Mouse (Mus musculus) limb, embryonic 15.5 days (tissue): ENCODE measurements at regions not wholly inside any gene's neighbourhood (a gene's known extent, or its start where the extent isn't known, plus 50 kb on each side); places are given as distances from the start of the nearest gene placed in this dataset.

Source experiments
- ATAC-seq: fragments of 200-750 bp; cut with Nextera tagmentation; 2 replicates; pipeline ENCODE4 v1.8.0; 2017; ENCODE audit warnings: low read depth, moderate TSS enrichment; ENCODE audit not compliant: insufficient number of reproducible peaks, low FRiP score, low TSS enrichment
- H3K27ac ChIP-seq: fragments of 300-500 bp; sonication (generic); 2 replicates; pipeline ENCODE4 v1.5.1; 2015; ENCODE audit warnings: moderate library complexity, mild to moderate bottlenecking, inconsistent platforms
- H3K27me3 ChIP-seq: fragments of 300-500 bp; sonication (generic); 2 replicates; pipeline ENCODE4 v1.6.1; 2015; ENCODE audit warnings: inconsistent platforms
- H3K36me3 ChIP-seq: fragments of 300-500 bp; sonication (generic); 2 replicates; pipeline ENCODE4 v1.6.1; 2015; ENCODE audit warnings: inconsistent platforms
- H3K4me1 ChIP-seq: fragments of 300-500 bp; sonication (generic); 2 replicates; pipeline ENCODE4 v1.6.1; 2015; ENCODE audit warnings: inconsistent platforms
- H3K4me2 ChIP-seq: fragments of 300-500 bp; sonication (generic); 2 replicates; pipeline ENCODE4 v1.6.1; 2015; ENCODE audit warnings: mild to moderate bottlenecking, inconsistent platforms
- H3K4me3 ChIP-seq: fragments of 300-500 bp; sonication (generic); 2 replicates; pipeline ENCODE4 v1.5.1; 2015; ENCODE audit warnings: mild to moderate bottlenecking, inconsistent platforms
- H3K9ac ChIP-seq: fragments of 300-500 bp; sonication (generic); 2 replicates; pipeline ENCODE4 v1.6.1; 2015; ENCODE audit warnings: inconsistent platforms
- H3K9me3 ChIP-seq: fragments of 300-500 bp; sonication (generic); 2 replicates; pipeline ENCODE4 v1.6.1; 2016; ENCODE audit warnings: inconsistent platforms
- WGBS: fragments of 180-500 bp; shearing (Covaris S2); methylation state at CpG from one replicate; pipeline ENCODE4 v1.1.7; 2015; 5-methylcytosine and 5-hydroxymethylcytosine counted together

DNA sequence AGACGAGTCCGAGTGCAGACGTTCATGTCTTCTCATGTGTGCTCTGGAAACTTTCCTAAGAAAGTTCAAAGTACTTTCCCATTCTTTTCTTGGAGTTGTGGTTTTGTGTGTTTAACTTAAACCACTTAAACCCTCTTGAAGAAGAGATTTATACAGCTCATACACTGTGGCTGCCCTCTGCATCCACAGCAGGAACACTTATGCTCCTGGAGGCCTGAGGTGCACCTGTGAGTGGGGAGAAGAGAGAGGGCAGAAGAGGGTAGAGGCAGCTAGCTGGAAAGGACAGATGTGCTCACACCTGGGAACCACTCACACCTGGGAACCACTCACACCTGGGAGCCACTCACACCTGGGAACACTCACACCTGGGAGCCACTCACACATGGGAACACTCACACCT, 408.0 kb downstream of the Ajap1 start:
- no peaks in the 10 kb centered on the region for H3K9me3 ChIP-seq
- no peak overlapping the region for H3K4me3 ChIP-seq
- no peak overlapping the region for H3K27ac ChIP-seq
- WGBS: 71% methylated on average over 3 of the region's 3 CpGs
- H3K9ac ChIP-seq: no peak overlapping the region
- H3K27me3 ChIP-seq: no peaks in the 10 kb centered on the region
- no peak overlapping the region for H3K4me2 ChIP-seq
- 0 out of 2 replicates have a peak, but pooled peaks cover 2% of the 10 kb centered on the region for H3K4me1 ChIP-seq
- no peak for ATAC-seq
- no peaks in the 10 kb centered on the region for H3K36me3 ChIP-seq

DNA sequence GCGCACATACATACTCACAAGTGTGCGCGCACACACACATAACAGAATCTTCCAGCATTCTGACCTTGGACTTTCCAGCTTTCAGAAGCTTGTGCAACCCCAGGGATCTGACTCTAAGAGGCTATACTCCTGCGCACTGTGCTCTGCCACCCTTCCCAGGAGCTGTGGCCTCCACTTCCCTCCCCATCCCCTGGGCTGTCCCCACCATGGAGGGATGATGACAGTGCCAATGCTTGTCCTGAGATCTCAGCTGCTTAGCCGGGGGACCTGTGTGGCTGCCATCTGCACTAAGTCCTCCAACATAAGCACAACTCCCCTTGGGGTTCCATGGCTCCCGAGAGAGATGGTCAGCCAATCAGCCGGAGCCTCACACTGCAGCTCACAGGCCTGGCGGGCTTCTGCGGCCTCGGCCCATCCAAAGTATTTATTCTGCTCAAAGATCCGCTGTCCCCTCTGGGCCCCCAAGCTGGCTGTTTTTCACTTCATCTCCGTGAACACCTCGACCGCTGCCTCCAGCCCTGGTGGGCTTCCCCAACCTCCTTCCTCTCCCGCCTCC, 412.3 kb downstream of the Ajap1 start:
- H3K4me2 ChIP-seq: no peak overlapping the region
- no peak overlapping the region for H3K4me3 ChIP-seq
- H3K4me1 ChIP-seq: peaks cover 6% of the 10 kb centered on the region; the same call in 1 of the 2 replicates
- no peaks in the 10 kb centered on the region for H3K36me3 ChIP-seq
- H3K9me3 ChIP-seq: no peaks in the 10 kb centered on the region
- H3K27me3 ChIP-seq: no peaks in the 10 kb centered on the region
- ATAC-seq: no peak
- H3K9ac ChIP-seq: no peak overlapping the region
- H3K27ac ChIP-seq: no peak overlapping the region
- 60% methylated on average over 15 of the region's 15 CpGs for WGBS

DNA sequence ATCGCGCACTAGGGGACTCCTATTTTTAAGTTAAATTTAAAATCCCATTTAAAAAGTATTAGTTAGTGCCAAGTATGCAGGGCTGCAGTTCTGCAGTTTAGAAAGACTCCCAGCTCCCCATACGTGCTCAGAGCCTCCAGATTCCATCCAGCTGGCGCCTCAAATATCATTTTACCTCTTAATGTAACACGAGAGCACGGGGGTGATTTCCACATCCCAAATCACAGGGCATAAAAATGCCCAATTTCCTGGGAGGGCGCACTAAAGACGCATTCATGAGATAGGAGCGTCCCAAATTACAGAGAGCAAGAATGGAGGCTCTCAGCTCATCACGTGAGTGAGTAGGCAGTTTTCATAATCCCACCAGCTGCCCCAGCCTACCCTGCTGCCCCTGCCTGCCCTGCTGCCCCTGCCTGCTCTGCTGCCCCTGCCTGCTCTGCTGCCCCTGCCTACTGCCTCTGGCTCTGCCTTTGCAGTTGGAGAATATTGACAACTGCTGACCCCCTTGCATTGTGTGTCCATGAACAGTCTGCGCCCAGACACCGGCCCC, 414.1 kb downstream of the Ajap1 start:
- ATAC-seq: no peak
- 48% methylated on average over 12 of the region's 12 CpGs for WGBS

DNA sequence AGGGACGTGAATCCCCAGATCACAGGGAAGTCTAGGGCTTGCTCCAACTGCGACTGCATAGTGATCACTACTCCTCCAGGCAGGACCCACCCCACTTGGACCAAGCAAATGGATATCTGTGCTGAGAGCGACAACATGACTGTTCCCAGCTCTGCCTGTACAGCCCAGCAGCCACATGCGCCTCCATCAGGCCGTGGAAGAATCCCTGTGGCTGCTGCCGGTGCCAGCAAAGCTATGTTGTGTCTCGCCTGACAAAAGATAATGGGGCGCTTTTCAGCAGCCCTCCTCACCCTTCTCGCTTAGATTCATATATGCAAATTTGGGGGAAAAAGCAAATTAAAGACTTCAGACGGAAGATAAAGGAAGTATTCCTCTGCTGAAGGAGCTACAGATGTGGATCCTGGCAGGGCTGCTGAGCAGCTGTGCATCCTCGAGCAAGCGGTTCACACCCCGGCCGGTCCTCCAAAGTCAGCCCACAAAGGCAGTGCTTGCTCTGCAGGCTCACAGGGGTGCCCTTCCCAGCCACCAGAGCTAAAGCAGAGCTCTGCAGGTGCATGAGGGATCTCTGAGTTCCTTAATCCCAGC, 418.5 kb downstream of the Ajap1 start:
- Histone ChIP-seq H3K4me1 (peaks cover 6% of the 10 kb centered on the region; the same call in 1 of the 2 replicates), H3K36me3 (no peaks in the 10 kb centered on the region), H3K27ac (no peak overlapping the region), H3K27me3 (no peaks in the 10 kb centered on the region), H3K9me3 (no peaks in the 10 kb centered on the region), H3K4me2 (no peak overlapping the region), H3K4me3 (no peak overlapping the region), H3K9ac (no peak overlapping the region)
- WGBS: 68% methylated on average over 14 of the region's 14 CpGs
- no peak for ATAC-seq

More for the DNA sequence above, 414.1 kb downstream of the Ajap1 start:
- Histone ChIP-seq H3K27ac (no peak overlapping the region), H3K36me3 (no peaks in the 10 kb centered on the region), H3K4me3 (no peak overlapping the region), H3K9me3 (no peaks in the 10 kb centered on the region), H3K9ac (no peak overlapping the region), H3K4me2 (no peak overlapping the region), H3K4me1 (peaks cover 6% of the 10 kb centered on the region; the same call in 1 of the 2 replicates), H3K27me3 (no peaks in the 10 kb centered on the region)

DNA sequence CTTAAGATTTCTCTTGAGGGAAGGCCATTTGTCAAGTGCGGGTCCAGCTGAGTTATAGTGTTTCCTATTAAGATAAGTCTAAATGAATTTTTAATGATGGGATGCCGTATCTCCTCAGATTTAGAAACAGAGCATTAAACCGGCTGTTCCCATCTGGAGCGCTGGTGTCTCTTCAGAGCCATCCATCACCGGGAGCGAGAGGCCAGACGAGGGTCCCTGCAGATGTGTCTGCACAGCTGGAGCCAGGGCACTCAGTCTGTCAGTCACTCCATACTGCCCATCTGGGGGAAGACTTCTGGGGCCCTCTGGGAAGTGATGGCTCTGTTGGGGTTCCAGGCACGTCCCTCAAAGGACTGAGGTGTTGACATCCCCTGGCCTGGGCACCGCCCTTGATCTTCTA, 419.2 kb downstream of the Ajap1 start:
- H3K9me3 ChIP-seq: no peaks in the 10 kb centered on the region
- H3K36me3 ChIP-seq: no peaks in the 10 kb centered on the region
- H3K4me3 ChIP-seq: no peak overlapping the region
- H3K27ac ChIP-seq: no peak overlapping the region
- no peak overlapping the region for H3K4me2 ChIP-seq
- 62% methylated on average over 9 of the region's 9 CpGs for WGBS
- no peak overlapping the region for H3K9ac ChIP-seq
- no peak for ATAC-seq
- H3K27me3 ChIP-seq: no peaks in the 10 kb centered on the region
- no peaks in the 10 kb centered on the region for H3K4me1 ChIP-seq

DNA sequence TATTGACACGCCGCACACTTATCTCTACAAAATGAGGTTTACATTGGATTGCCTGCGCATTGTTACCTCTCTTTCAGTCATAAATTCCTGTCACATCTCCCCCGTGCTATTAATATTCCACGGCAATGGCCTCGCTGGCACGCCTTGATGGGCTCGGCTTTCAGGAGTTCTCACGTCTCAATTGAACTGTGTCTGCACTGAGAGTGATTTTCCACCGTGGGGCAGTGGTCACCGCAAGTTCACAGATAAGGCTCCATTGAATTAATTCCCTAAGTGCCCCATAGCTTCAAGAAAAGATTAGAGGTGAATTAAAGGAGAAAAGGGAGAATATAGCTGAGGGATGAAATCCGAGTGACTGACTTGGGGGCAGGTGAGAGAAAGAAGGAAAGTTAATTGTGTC, 424.5 kb downstream of the Ajap1 start:
- no peaks in the 10 kb centered on the region for H3K36me3 ChIP-seq
- no peak for ATAC-seq
- no peak overlapping the region for H3K9ac ChIP-seq
- no peaks in the 10 kb centered on the region for H3K4me1 ChIP-seq
- H3K9me3 ChIP-seq: no peaks in the 10 kb centered on the region
- no peak overlapping the region for H3K4me3 ChIP-seq
- no peak overlapping the region for H3K27ac ChIP-seq
- WGBS: 75% methylated on average over 12 of the region's 12 CpGs
- H3K4me2 ChIP-seq: no peak overlapping the region
- no peaks in the 10 kb centered on the region for H3K27me3 ChIP-seq

DNA sequence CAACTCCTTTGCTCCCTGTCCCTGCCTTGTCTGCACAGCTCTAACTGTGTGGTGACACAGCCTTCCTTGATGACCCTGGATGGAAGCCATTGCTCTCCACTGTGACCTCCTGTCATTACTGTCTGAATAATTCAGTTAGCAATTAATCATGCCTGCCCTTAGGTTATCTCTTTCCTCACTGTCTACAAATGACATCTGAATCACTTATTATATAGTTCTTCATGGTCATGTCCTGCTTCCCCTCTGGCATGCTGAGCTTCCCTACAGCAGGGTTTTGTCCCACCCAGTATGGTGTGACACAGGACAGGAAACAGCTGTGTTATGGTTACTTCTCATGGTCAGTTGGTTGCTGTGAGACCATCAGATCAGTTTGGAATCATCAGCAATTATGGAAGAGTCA, 458.9 kb downstream of the Ajap1 start:
- Histone ChIP-seq H3K4me2 (no peak overlapping the region), H3K9me3 (no peaks in the 10 kb centered on the region), H3K4me3 (no peak overlapping the region), H3K27ac (no peak overlapping the region), H3K9ac (no peak overlapping the region), H3K27me3 (no peaks in the 10 kb centered on the region), H3K36me3 (no peaks in the 10 kb centered on the region), H3K4me1 (no peaks in the 10 kb centered on the region)
- ATAC-seq: no peak

DNA sequence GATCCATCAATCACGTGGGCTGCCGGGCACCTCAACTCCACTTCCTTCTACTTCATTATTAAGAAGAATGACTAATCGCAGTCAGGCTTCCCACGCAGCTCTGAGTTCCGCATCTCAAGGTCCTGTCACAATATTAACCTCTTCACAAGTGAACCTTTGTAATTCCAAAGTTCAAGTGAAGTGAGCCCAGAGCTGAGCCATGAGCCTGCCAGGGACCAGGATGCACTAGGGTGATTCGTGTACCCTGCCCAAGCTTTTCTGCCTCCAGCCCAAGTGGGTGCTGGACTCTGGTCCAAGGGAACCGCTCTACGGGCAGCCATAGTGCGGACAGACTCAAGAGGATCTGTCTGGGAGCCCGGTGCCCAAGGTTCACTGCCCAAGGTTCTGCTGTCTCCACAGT, 463.4 kb downstream of the Ajap1 start:
- Histone ChIP-seq H3K4me1 (no peaks in the 10 kb centered on the region), H3K9ac (no peak overlapping the region), H3K4me2 (no peak overlapping the region), H3K27ac (no peak overlapping the region), H3K4me3 (no peak overlapping the region), H3K27me3 (no peaks in the 10 kb centered on the region), H3K36me3 (no peaks in the 10 kb centered on the region), H3K9me3 (no peaks in the 10 kb centered on the region)
- 76% methylated on average over 10 of the region's 10 CpGs for WGBS
- ATAC-seq: no peak

DNA sequence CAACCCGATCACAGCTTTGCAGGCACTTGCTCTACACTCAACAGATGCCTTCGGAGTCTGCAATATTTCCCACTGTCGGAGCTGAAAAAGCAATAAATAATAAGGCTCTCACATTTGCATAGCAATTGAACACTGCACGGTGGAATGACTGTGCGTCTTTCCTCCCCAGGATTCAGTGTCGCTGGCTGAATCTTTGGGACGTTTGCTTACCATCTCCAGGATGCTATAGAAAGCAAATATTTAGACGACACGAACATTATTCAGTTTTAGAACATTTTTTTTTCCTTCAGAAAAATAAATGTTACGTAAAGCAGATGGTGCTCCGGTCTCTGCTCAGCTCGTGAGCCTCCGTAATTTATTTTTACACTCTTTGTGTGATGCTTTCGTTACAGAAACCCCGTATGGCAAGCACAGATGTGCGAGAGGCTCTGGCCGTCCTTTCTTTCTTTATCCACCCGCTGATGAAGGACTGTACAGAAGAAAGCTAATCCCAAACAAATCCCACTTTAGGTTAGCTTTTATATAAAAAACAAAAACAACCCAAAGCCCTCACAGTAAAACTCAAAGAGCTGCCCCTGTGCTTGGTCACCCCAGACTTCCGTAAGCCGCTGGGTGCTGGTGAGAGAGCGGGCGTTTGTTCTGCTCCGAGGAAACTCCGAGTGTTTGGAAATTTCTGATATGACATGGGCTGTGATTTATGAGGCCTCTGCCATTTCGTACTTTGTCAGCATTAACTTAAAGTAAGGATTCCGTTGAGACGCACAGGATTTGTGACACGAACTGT, 464.3 kb downstream of the Ajap1 start:
- Histone ChIP-seq H3K4me3 (no peak overlapping the region), H3K4me2 (no peak overlapping the region), H3K9me3 (no peaks in the 10 kb centered on the region), H3K27me3 (no peaks in the 10 kb centered on the region), H3K27ac (no peak overlapping the region), H3K9ac (no peak overlapping the region), H3K36me3 (no peaks in the 10 kb centered on the region), H3K4me1 (no peaks in the 10 kb centered on the region)
- ATAC-seq: no peak
- WGBS: 47% methylated on average over 28 of the region's 28 CpGs

DNA sequence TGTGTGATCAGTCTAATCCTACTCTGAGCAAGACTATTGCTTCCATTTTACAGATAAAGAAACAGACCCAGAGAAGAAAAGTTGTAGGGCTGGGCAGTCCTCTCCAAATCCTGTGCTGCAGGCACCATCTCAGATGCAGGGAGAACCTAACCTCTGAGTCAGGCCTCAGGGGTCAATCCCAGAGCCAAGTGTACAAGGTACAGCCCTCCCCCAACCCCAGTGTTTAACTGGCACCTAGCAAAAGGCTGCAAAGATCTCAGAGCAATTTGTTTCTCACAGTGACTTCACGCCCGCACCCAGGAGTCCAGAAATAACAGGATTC, 464.8 kb downstream of the Ajap1 start:
- H3K4me2 ChIP-seq: no peak overlapping the region
- no peak for ATAC-seq
- WGBS: 57% methylated on average over 2 of the region's 2 CpGs

DNA sequence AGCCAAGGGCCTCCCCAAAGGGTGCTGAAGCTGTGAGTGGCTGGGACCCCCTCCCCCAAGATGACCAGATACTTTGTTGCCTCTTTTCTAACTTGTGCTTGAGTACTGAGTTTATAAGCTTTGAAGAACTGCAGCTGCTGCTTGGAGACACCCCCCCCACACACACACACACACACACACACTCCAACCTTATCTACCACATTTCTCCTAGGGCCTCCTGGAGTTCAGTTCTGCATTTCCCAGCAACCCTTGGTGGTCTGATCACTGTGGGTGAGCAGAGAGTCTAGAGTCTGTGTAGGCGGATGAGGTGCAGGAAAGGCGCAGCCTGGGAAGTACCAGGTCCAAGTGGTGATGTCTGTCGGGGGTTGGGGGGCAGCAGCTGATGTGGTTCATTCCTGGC, 479.3 kb downstream of the Ajap1 start:
- H3K36me3 ChIP-seq: no peaks in the 10 kb centered on the region
- no peak overlapping the region for H3K4me2 ChIP-seq
- H3K9ac ChIP-seq: no peak overlapping the region
- no peak overlapping the region for H3K27ac ChIP-seq
- ATAC-seq: no peak
- H3K4me1 ChIP-seq: no peaks in the 10 kb centered on the region
- H3K9me3 ChIP-seq: no peaks in the 10 kb centered on the region
- WGBS: 76% methylated on average over 3 of the region's 3 CpGs
- no peaks in the 10 kb centered on the region for H3K27me3 ChIP-seq
- no peak overlapping the region for H3K4me3 ChIP-seq

More for the DNA sequence above, 464.8 kb downstream of the Ajap1 start:
- Histone ChIP-seq H3K9me3 (no peaks in the 10 kb centered on the region), H3K36me3 (no peaks in the 10 kb centered on the region), H3K9ac (no peak overlapping the region), H3K27me3 (no peaks in the 10 kb centered on the region), H3K4me3 (no peak overlapping the region), H3K4me1 (no peaks in the 10 kb centered on the region), H3K27ac (no peak overlapping the region)

DNA sequence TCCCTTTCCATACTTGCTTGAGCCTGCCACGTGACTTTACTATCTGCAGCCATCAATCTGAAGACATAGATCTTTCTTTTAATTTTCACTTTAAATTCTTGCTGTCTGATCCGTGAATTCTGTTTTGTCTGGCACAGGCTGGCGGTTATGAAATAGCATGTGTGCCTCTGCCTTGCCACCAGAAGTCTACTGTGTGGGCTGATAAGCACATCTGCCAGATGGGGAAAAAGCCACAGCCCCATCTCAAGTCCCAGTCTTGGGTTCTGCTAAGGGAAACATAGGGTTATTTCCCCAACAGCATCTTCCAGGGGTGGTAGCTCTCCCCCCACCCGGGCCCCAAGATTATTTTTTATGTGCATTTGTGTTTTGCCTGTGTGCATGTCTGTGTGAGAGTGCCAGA, 480.1 kb downstream of the Ajap1 start:
- 67% methylated on average over 4 of the region's 4 CpGs for WGBS

More for the DNA sequence above, 480.1 kb downstream of the Ajap1 start:
- Histone ChIP-seq H3K9ac (no peak overlapping the region), H3K36me3 (no peaks in the 10 kb centered on the region), H3K4me3 (no peak overlapping the region), H3K27me3 (no peaks in the 10 kb centered on the region), H3K27ac (no peak overlapping the region), H3K4me2 (no peak overlapping the region), H3K9me3 (no peaks in the 10 kb centered on the region), H3K4me1 (no peaks in the 10 kb centered on the region)
- no peak for ATAC-seq
